13 mouse cellular contexts compared by ENCODE assay signal in the genomic region with DNA sequence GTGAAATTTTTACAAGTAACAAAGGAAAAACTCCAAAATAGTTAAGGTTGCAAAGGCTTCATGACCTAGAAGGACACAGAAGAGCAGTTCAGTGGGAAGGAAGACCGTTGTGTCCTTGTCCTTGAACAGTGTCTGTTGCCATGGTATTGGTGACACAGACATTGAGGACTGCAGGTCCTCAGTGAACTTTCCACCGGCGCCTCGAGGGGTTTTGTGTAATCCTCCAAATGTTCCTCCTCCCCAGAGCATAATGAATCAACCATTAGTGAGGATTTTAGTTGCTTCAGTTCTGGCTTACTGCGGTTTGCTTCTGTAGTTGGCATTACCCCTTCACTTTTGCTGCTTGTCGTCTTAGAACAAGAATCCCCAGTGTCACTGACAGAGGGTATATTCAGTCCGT.
DNase-seq lines count a peak whose midpoint lies in the region; ATAC-seq and TF ChIP-seq lines count a peak whose summit lies in the region.
"Had no signal": no experiment of that assay in that cellular context is flagged by ENCODE, and none has a peak within 500 bp of the region (broad histone marks: within the 10 kb centered on the region; RNA-seq: fewer than 3 reads in every experiment).

No protein-coding gene starts in this region.

- H3K4me1 ChIP-seq in kidney, postnatal 0 days (replicated peaks; ENCODE audit: insufficient read depth, low read length), result no peaks in the 10 kb centered on the region
- no peaks in the 10 kb centered on the region for H3K4me1 ChIP-seq in heart, adult 2 months (ENCODE audit: control insufficient read depth, insufficient read depth, low read length)

- TF ChIP-seq POLR2A in heart, adult 2 months (IDR thresholded peaks at IDR 0.05; ENCODE audit: insufficient read depth, low read depth, low read length), result no peak

- ATAC-seq in kidney, postnatal 0 days (replicated peaks; ENCODE audit: low FRiP score, low read depth), result peak; percentile 40; the same call in 1 of the 2 replicates

- no peak for TF ChIP-seq EP300 in heart, adult 2 months (IDR thresholded peaks at IDR 0.05; ENCODE audit: insufficient read depth, low read depth, low read length)

- TF ChIP-seq CTCF in kidney, postnatal 0 days (IDR thresholded peaks at IDR 0.05; ENCODE audit: low read depth), result no peak
- no peak for TF ChIP-seq CTCF in heart, adult 2 months (IDR thresholded peaks at IDR 0.05)

- H3K9me3 ChIP-seq in kidney, postnatal 0 days (replicated peaks; ENCODE audit: low read length), result no peaks in the 10 kb centered on the region
- H3K9me3 ChIP-seq: G1E had no signal

- H3K9ac ChIP-seq in kidney, postnatal 0 days (ENCODE audit: low read depth, low read length), result no peak overlapping the region
- H3K9ac ChIP-seq in heart, adult 2 months (ENCODE audit: low read depth, low read length), result no peak overlapping the region

- H3K36me3 ChIP-seq in kidney, postnatal 0 days (ENCODE audit: insufficient read depth, low read length), result no peaks in the 10 kb centered on the region
- no peaks in the 10 kb centered on the region; the same call in 1 of the 2 replicates for H3K36me3 ChIP-seq in heart, adult 2 months (ENCODE audit: control insufficient read depth, insufficient read depth, low read length)

- no peaks in the 10 kb centered on the region for H3K79me2 ChIP-seq in heart, adult 2 months (replicated peaks; ENCODE audit: control insufficient read depth, insufficient read depth, low read length)

- peak; percentile 17 for DNase-seq in cerebellum, adult 11-12 months
- DNase-seq in cerebellum, adult 11 months, result no peak
- DNase-seq in kidney, postnatal 0 days (ENCODE audit: low spot score), result no peak
- no peak for DNase-seq in kidney, adult 18-20 months
- DNase-seq in adrenal gland, adult 8-10 months, result peak; percentile 80
- peak; percentile 23 to 37 for DNase-seq in kidney, postnatal 36 days
- DNase-seq in heart, adult 2 months, result no peak
- DNase-seq in urinary bladder, postnatal 10 days (ENCODE audit: low spot score), result no peak
- DNase-seq: layer of hippocampus, postnatal 36 days; liver; thymus, postnatal 36 days had no signal

- H3K4me2 ChIP-seq in kidney, postnatal 0 days (ENCODE audit: low read length), result no peak overlapping the region

- no peaks in the 10 kb centered on the region for H3K27me3 ChIP-seq in kidney, postnatal 0 days (ENCODE audit: insufficient read depth, low read length)
- no peaks in the 10 kb centered on the region for H3K27me3 ChIP-seq in heart, adult 2 months (ENCODE audit: control insufficient read depth, insufficient read depth, low read length)

- WGBS in kidney, postnatal 0 days, result 65% methylated on average over 7 of the region's 7 CpGs
- 66% methylated on average over 7 of the region's 7 CpGs for WGBS in heart, adult 2 months

- intact Hi-C loops in heart, adult 2 months (cut with DNase I), result no loop called here

- H3K27ac ChIP-seq in kidney, postnatal 0 days, result no peak overlapping the region
- no peak overlapping the region for H3K27ac ChIP-seq in heart, adult 2 months
- H3K27ac ChIP-seq: macrophage had no signal

- H3K4me3 ChIP-seq in kidney, postnatal 0 days (replicated peaks; ENCODE audit: low read depth, low read length), result no peak overlapping the region
- H3K4me3 ChIP-seq in heart, adult 2 months, result no peak overlapping the region

Comparison
In these comparisons a context has a peak if more than half of its experiments do, and no peak if none do; other contexts are left out.
1. DNase-seq: peak in cerebellum, adult 11-12 months (single experiment), adrenal gland, adult 8-10 months (single experiment) and kidney, postnatal 36 days (2 of 2); none in cerebellum, adult 11 months (single experiment), kidney, postnatal 0 days (single experiment), kidney, adult 18-20 months (single experiment), heart, adult 2 months (0 of 2) and urinary bladder, postnatal 10 days (single experiment).